Mouse (Mus musculus): ENCODE measurements around the gene Ano6. TPM values are rescaled to one million over a fixed set of nuclear protein-coding genes. Genes with fewer than 3 reads are reported as not detected.
A peak's percentile ranks its signal among the peaks of the same experiment; 100 is the strongest.

Ano6 gene
- 40.8 and 44.4 TPM in 2 replicates for polyA plus RNA-seq (2016; fragmentation: Nextera tagmentation; extraction: Ambion mirVana)

- Histone ChIP-seq H3K36me3 (no peaks in the 10 kb centered on the region), H3K27ac (peak within 1 kb of the TSS; percentile 95), H3K4me3 (peak within 1 kb of the TSS; percentile 82), H3K9me3 (no peaks in the 10 kb centered on the region), H3K4me1 (peaks cover 44% of the 10 kb centered on the region), H3K27me3 (ENCODE audit: insufficient read depth, poor library complexity, severe bottlenecking) (peaks cover 5% of the 10 kb centered on the region; the same call in 1 of the 2 replicates)
- WGBS = under 1% methylated on average over 51 of the region's 51 CpGs
- DNase-seq (ENCODE audit: low spot score) = peak; percentile 97
Measured at GRCm38 (mm10) chr15:95790529-95791071, at the start of gene Ano6. Gene Ano6, plus strand, starts transcription at chr15:95790843.

GRCm38 (mm10) chr15:95742955-95743354 lies 47.7 kb upstream of the Ano6 start:
- peaks cover 6% of the 10 kb centered on the region; the same call in 1 of the 2 replicates for H3K4me1 ChIP-seq
- no peak overlapping the region for H3K4me3 ChIP-seq
- WGBS = 80% methylated on average over 6 of the region's 6 CpGs
- no peak for DNase-seq (ENCODE audit: low spot score)
- H3K27ac ChIP-seq = no peak overlapping the region
- no peaks in the 10 kb centered on the region for H3K36me3 ChIP-seq
- H3K9me3 ChIP-seq = no peaks in the 10 kb centered on the region
- H3K27me3 ChIP-seq (ENCODE audit: insufficient read depth, poor library complexity, severe bottlenecking) = no peaks in the 10 kb centered on the region

- H3K27me3 ChIP-seq (ENCODE audit: insufficient read depth, poor library complexity, severe bottlenecking) = no peaks in the 10 kb centered on the region
- peaks cover 6% of the 10 kb centered on the region; the same call in 1 of the 2 replicates for H3K4me1 ChIP-seq
- 79% methylated on average over 2 of the region's 2 CpGs for WGBS
- H3K4me3 ChIP-seq = no peak overlapping the region
- DNase-seq (ENCODE audit: low spot score) = no peak
- no peak overlapping the region for H3K27ac ChIP-seq
- H3K9me3 ChIP-seq = no peaks in the 10 kb centered on the region
- H3K36me3 ChIP-seq = no peaks in the 10 kb centered on the region
Measured at GRCm38 (mm10) chr15:95743856-95744255, 46.8 kb upstream of the Ano6 start.

- Histone ChIP-seq H3K4me3 (no peak overlapping the region), H3K27ac (no peak overlapping the region), H3K9me3 (no peaks in the 10 kb centered on the region), H3K4me1 (peaks cover 6% of the 10 kb centered on the region; the same call in 1 of the 2 replicates), H3K27me3 (ENCODE audit: insufficient read depth, poor library complexity, severe bottlenecking) (no peaks in the 10 kb centered on the region), H3K36me3 (no peaks in the 10 kb centered on the region)
- no peak for DNase-seq (ENCODE audit: low spot score)
- 73% methylated on average over 11 of the region's 11 CpGs for WGBS
Measured at GRCm38 (mm10) chr15:95745346-95746106, 45.1 kb upstream of the Ano6 start.

GRCm38 (mm10) chr15:95746513-95746912 lies 44.1 kb upstream of the Ano6 start:
- WGBS = 74% methylated on average over 5 of the region's 5 CpGs

GRCm38 (mm10) chr15:95746955-95747931 lies 43.4 kb upstream of the Ano6 start:
- Histone ChIP-seq H3K4me3 (no peak overlapping the region), H3K27me3 (ENCODE audit: insufficient read depth, poor library complexity, severe bottlenecking) (no peaks in the 10 kb centered on the region), H3K9me3 (no peaks in the 10 kb centered on the region), H3K36me3 (no peaks in the 10 kb centered on the region), H3K4me1 (peaks cover 6% of the 10 kb centered on the region; the same call in 1 of the 2 replicates), H3K27ac (no peak overlapping the region)
- DNase-seq (ENCODE audit: low spot score) = no peak
- 81% methylated on average over 16 of the region's 16 CpGs for WGBS

More at GRCm38 (mm10) chr15:95746513-95746912, 44.1 kb upstream of the Ano6 start:
- Histone ChIP-seq H3K9me3 (no peaks in the 10 kb centered on the region), H3K4me3 (no peak overlapping the region), H3K27me3 (ENCODE audit: insufficient read depth, poor library complexity, severe bottlenecking) (no peaks in the 10 kb centered on the region), H3K4me1 (peaks cover 6% of the 10 kb centered on the region; the same call in 1 of the 2 replicates), H3K27ac (no peak overlapping the region), H3K36me3 (no peaks in the 10 kb centered on the region)
- DNase-seq (ENCODE audit: low spot score) = no peak

GRCm38 (mm10) chr15:95749216-95749615 lies 41.4 kb upstream of the Ano6 start:
- Histone ChIP-seq H3K36me3 (no peaks in the 10 kb centered on the region), H3K27ac (no peak overlapping the region), H3K27me3 (ENCODE audit: insufficient read depth, poor library complexity, severe bottlenecking) (no peaks in the 10 kb centered on the region), H3K4me1 (peaks cover 6% of the 10 kb centered on the region; the same call in 1 of the 2 replicates), H3K9me3 (no peaks in the 10 kb centered on the region), H3K4me3 (no peak overlapping the region)
- DNase-seq (ENCODE audit: low spot score) = no peak
- 91% methylated on average over 5 of the region's 5 CpGs for WGBS

GRCm38 (mm10) chr15:95750038-95750437 lies 40.6 kb upstream of the Ano6 start:
- Histone ChIP-seq H3K27ac (no peak overlapping the region), H3K27me3 (ENCODE audit: insufficient read depth, poor library complexity, severe bottlenecking) (no peaks in the 10 kb centered on the region), H3K4me3 (no peak overlapping the region), H3K36me3 (no peaks in the 10 kb centered on the region), H3K4me1 (peaks cover 6% of the 10 kb centered on the region; the same call in 1 of the 2 replicates), H3K9me3 (no peaks in the 10 kb centered on the region)
- DNase-seq (ENCODE audit: low spot score) = peak; percentile 55
- WGBS = 88% methylated on average over 21 of the region's 21 CpGs

- Histone ChIP-seq H3K4me3 (no peak overlapping the region), H3K36me3 (no peaks in the 10 kb centered on the region), H3K9me3 (no peaks in the 10 kb centered on the region), H3K4me1 (peaks cover 2% of the 10 kb centered on the region), H3K27me3 (ENCODE audit: insufficient read depth, poor library complexity, severe bottlenecking) (no peaks in the 10 kb centered on the region), H3K27ac (no peak overlapping the region)
- 72% methylated on average over 8 of the region's 8 CpGs for WGBS
- DNase-seq (ENCODE audit: low spot score) = peak; percentile 64
Measured at GRCm38 (mm10) chr15:95751832-95752676, 38.6 kb upstream of the Ano6 start.

- 87% methylated on average over 5 of the region's 5 CpGs for WGBS
- no peaks in the 10 kb centered on the region for H3K9me3 ChIP-seq
- no peak overlapping the region for H3K4me3 ChIP-seq
- no peaks in the 10 kb centered on the region for H3K27me3 ChIP-seq (ENCODE audit: insufficient read depth, poor library complexity, severe bottlenecking)
- peaks cover 5% of the 10 kb centered on the region; the same call in 1 of the 2 replicates for H3K4me1 ChIP-seq
- no peak overlapping the region for H3K27ac ChIP-seq
- DNase-seq (ENCODE audit: low spot score) = peak; percentile 46
- H3K36me3 ChIP-seq = no peaks in the 10 kb centered on the region
Measured at GRCm38 (mm10) chr15:95752677-95753019, 38.0 kb upstream of the Ano6 start.

GRCm38 (mm10) chr15:95753031-95753430 lies 37.6 kb upstream of the Ano6 start:
- Histone ChIP-seq H3K4me3 (no peak overlapping the region), H3K27ac (no peak overlapping the region), H3K36me3 (no peaks in the 10 kb centered on the region), H3K27me3 (ENCODE audit: insufficient read depth, poor library complexity, severe bottlenecking) (no peaks in the 10 kb centered on the region), H3K4me1 (peaks cover 5% of the 10 kb centered on the region; the same call in 1 of the 2 replicates), H3K9me3 (no peaks in the 10 kb centered on the region)
- peak; percentile 63 for DNase-seq (ENCODE audit: low spot score)
- WGBS = 76% methylated on average over 4 of the region's 5 CpGs

GRCm38 (mm10) chr15:95757169-95757568 lies 33.5 kb upstream of the Ano6 start:
- Histone ChIP-seq H3K36me3 (no peaks in the 10 kb centered on the region), H3K4me3 (no peak overlapping the region), H3K27me3 (ENCODE audit: insufficient read depth, poor library complexity, severe bottlenecking) (peaks cover 4% of the 10 kb centered on the region; the same call in 1 of the 2 replicates), H3K9me3 (no peaks in the 10 kb centered on the region), H3K27ac (no peak overlapping the region), H3K4me1 (peaks cover 5% of the 10 kb centered on the region; the same call in 1 of the 2 replicates)
- no peak for DNase-seq (ENCODE audit: low spot score)
- WGBS = 44% methylated on average over 10 of the region's 10 CpGs
